Mouse (Mus musculus): ENCODE measurements around the gene Srcin1. TPM values are rescaled to one million over a fixed set of nuclear protein-coding genes. Genes with fewer than 3 reads are reported as not detected.

The Srcin1 gene
- polyA plus RNA-seq, 1 experiment from 2014 or later = 7.0 TPM

GRCm38 (mm10) chr11:97536083-97536747, 39.8 kb downstream of the Srcin1 start:
- peaks cover 85% of the 10 kb centered on the region for H3K27me3 ChIP-seq
- 16% methylated on average over 35 of the region's 35 CpGs for WGBS
- no peak overlapping the region for H3K27ac ChIP-seq (replicated peaks)
- H3K9ac ChIP-seq = 0 out of 2 replicates have a peak overlapping the region, but pooled peaks have one; percentile 57
- H3K36me3 ChIP-seq = peaks cover 18% of the 10 kb centered on the region
- peaks cover 67% of the 10 kb centered on the region for H3K4me1 ChIP-seq (replicated peaks)
- no peak for ATAC-seq (ENCODE audit: low read depth)
- H3K4me2 ChIP-seq = peak overlapping the region; percentile 56
- no peaks in the 10 kb centered on the region for H3K9me3 ChIP-seq
- peak overlapping the region; percentile 26 for H3K4me3 ChIP-seq

- Histone ChIP-seq H3K36me3 (peaks cover 18% of the 10 kb centered on the region), H3K9ac (no peak overlapping the region), H3K27ac (replicated peaks) (no peak overlapping the region), H3K9me3 (no peaks in the 10 kb centered on the region), H3K4me2 (no peak overlapping the region), H3K4me3 (no peak overlapping the region), H3K27me3 (peaks cover 81% of the 10 kb centered on the region), H3K4me1 (replicated peaks) (peaks cover 62% of the 10 kb centered on the region)
- ATAC-seq (ENCODE audit: low read depth) = no peak
- WGBS = 43% methylated on average over 5 of the region's 5 CpGs
Observed at GRCm38 (mm10) chr11:97535660-97536059, 40.3 kb downstream of the Srcin1 start.

GRCm38 (mm10) chr11:97535308-97535630, 40.7 kb downstream of the Srcin1 start:
- Histone ChIP-seq H3K9ac (no peak overlapping the region), H3K4me1 (replicated peaks) (peaks cover 58% of the 10 kb centered on the region), H3K4me3 (no peak overlapping the region), H3K4me2 (no peak overlapping the region), H3K36me3 (peaks cover 18% of the 10 kb centered on the region), H3K27ac (replicated peaks) (no peak overlapping the region), H3K9me3 (no peaks in the 10 kb centered on the region), H3K27me3 (peaks cover 83% of the 10 kb centered on the region)
- ATAC-seq (ENCODE audit: low read depth) = no peak
- WGBS = 23% methylated on average over 5 of the region's 5 CpGs

GRCm38 (mm10) chr11:97534442-97535307, 41.3 kb downstream of the Srcin1 start:
- Histone ChIP-seq H3K27me3 (peaks cover 84% of the 10 kb centered on the region), H3K4me1 (replicated peaks) (peaks cover 54% of the 10 kb centered on the region), H3K9ac (peak overlapping the region; percentile 53; the same call in 1 of the 2 replicates), H3K9me3 (no peaks in the 10 kb centered on the region), H3K4me3 (peak overlapping the region; percentile 20), H3K36me3 (peaks cover 19% of the 10 kb centered on the region), H3K27ac (replicated peaks) (no peak overlapping the region), H3K4me2 (peak overlapping the region; percentile 30)
- 4% methylated on average over 89 of the region's 95 CpGs for WGBS
- ATAC-seq (ENCODE audit: low read depth) = no peak

- 23% methylated on average over 7 of the region's 7 CpGs for WGBS
- Histone ChIP-seq H3K27ac (replicated peaks) (no peak overlapping the region), H3K4me1 (replicated peaks) (peaks cover 49% of the 10 kb centered on the region)
Observed at GRCm38 (mm10) chr11:97533653-97534052, 42.3 kb downstream of the Srcin1 start.

GRCm38 (mm10) chr11:97532950-97533582, 42.9 kb downstream of the Srcin1 start:
- H3K4me1 ChIP-seq (replicated peaks) = peaks cover 49% of the 10 kb centered on the region
- peaks cover 69% of the 10 kb centered on the region for H3K27me3 ChIP-seq
- H3K9me3 ChIP-seq = no peaks in the 10 kb centered on the region
- H3K4me2 ChIP-seq = peak overlapping the region; percentile 26
- no peak overlapping the region for H3K4me3 ChIP-seq
- WGBS = 5% methylated on average over 20 of the region's 20 CpGs
- H3K9ac ChIP-seq = no peak overlapping the region
- H3K27ac ChIP-seq (replicated peaks) = no peak overlapping the region
- peaks cover 30% of the 10 kb centered on the region for H3K36me3 ChIP-seq
- ATAC-seq (ENCODE audit: low read depth) = no peak

More at GRCm38 (mm10) chr11:97533653-97534052, 42.3 kb downstream of the Srcin1 start:
- no peaks in the 10 kb centered on the region for H3K9me3 ChIP-seq
- peaks cover 75% of the 10 kb centered on the region for H3K27me3 ChIP-seq
- no peak overlapping the region for H3K4me2 ChIP-seq
- no peak overlapping the region for H3K4me3 ChIP-seq
- H3K36me3 ChIP-seq = peaks cover 26% of the 10 kb centered on the region
- no peak for ATAC-seq (ENCODE audit: low read depth)
- no peak overlapping the region for H3K9ac ChIP-seq

- H3K27me3 ChIP-seq = peaks cover 62% of the 10 kb centered on the region
- H3K4me1 ChIP-seq (replicated peaks) = peaks cover 41% of the 10 kb centered on the region
- no peak overlapping the region for H3K4me3 ChIP-seq
- 31% methylated on average over 8 of the region's 8 CpGs for WGBS
- no peaks in the 10 kb centered on the region for H3K9me3 ChIP-seq
- ATAC-seq (ENCODE audit: low read depth) = no peak
- no peak overlapping the region for H3K27ac ChIP-seq (replicated peaks)
- peak overlapping the region; percentile 58 for H3K4me2 ChIP-seq
- H3K36me3 ChIP-seq = peaks cover 30% of the 10 kb centered on the region
- H3K9ac ChIP-seq = no peak overlapping the region
Observed at GRCm38 (mm10) chr11:97532354-97532753, 43.6 kb downstream of the Srcin1 start.

- Histone ChIP-seq H3K4me1 (replicated peaks) (peaks cover 34% of the 10 kb centered on the region), H3K9ac (peak overlapping the region; percentile 61), H3K27ac (replicated peaks) (no peak overlapping the region), H3K27me3 (peaks cover 55% of the 10 kb centered on the region), H3K9me3 (no peaks in the 10 kb centered on the region), H3K36me3 (peaks cover 33% of the 10 kb centered on the region), H3K4me2 (peak overlapping the region; percentile 58), H3K4me3 (peak overlapping the region; percentile 30)
- 8% methylated on average over 46 of the region's 46 CpGs for WGBS
- peak; percentile 57 for ATAC-seq (ENCODE audit: low read depth)
Observed at GRCm38 (mm10) chr11:97531381-97532260, 44.4 kb downstream of the Srcin1 start.

- no peak for ATAC-seq (ENCODE audit: low read depth)
- H3K27ac ChIP-seq (replicated peaks) = no peak overlapping the region
- H3K9me3 ChIP-seq = no peaks in the 10 kb centered on the region
- peaks cover 40% of the 10 kb centered on the region for H3K36me3 ChIP-seq
- H3K4me1 ChIP-seq (replicated peaks) = peaks cover 30% of the 10 kb centered on the region
- H3K4me3 ChIP-seq = no peak overlapping the region
- H3K9ac ChIP-seq = 0 out of 2 replicates have a peak overlapping the region, but pooled peaks have one; percentile 9
- H3K27me3 ChIP-seq = peaks cover 48% of the 10 kb centered on the region
- no peak overlapping the region for H3K4me2 ChIP-seq
- WGBS = 66% methylated on average over 5 of the region's 5 CpGs
Observed at GRCm38 (mm10) chr11:97530961-97531360, 45.0 kb downstream of the Srcin1 start.

- ATAC-seq (ENCODE audit: low read depth) = no peak
- H3K4me2 ChIP-seq = no peak overlapping the region
- peaks cover 39% of the 10 kb centered on the region for H3K27me3 ChIP-seq
- H3K4me3 ChIP-seq = no peak overlapping the region
- 91% methylated on average over 5 of the region's 6 CpGs for WGBS
- H3K27ac ChIP-seq (replicated peaks) = no peak overlapping the region
- H3K4me1 ChIP-seq (replicated peaks) = peaks cover 27% of the 10 kb centered on the region
- no peak overlapping the region for H3K9ac ChIP-seq
- no peaks in the 10 kb centered on the region for H3K9me3 ChIP-seq
- H3K36me3 ChIP-seq = peaks cover 44% of the 10 kb centered on the region
Observed at GRCm38 (mm10) chr11:97530069-97530468, 45.9 kb downstream of the Srcin1 start.

GRCm38 (mm10) chr11:97528282-97528808, 47.6 kb downstream of the Srcin1 start:
- no peak overlapping the region for H3K4me2 ChIP-seq
- H3K9ac ChIP-seq = no peak overlapping the region
- no peak for ATAC-seq (ENCODE audit: low read depth)
- H3K9me3 ChIP-seq = no peaks in the 10 kb centered on the region
- no peak overlapping the region for H3K27ac ChIP-seq (replicated peaks)
- H3K36me3 ChIP-seq = peaks cover 50% of the 10 kb centered on the region
- H3K4me3 ChIP-seq = no peak overlapping the region
- H3K27me3 ChIP-seq = peaks cover 22% of the 10 kb centered on the region
- H3K4me1 ChIP-seq (replicated peaks) = peaks cover 30% of the 10 kb centered on the region
- 80% methylated on average over 18 of the region's 18 CpGs for WGBS
